Mouse (Mus musculus) stomach, postnatal 0 days (tissue): ENCODE measurements at regions not wholly inside any gene's neighbourhood (a gene's known extent, or its start where the extent isn't known, plus 50 kb on each side); places are given as distances from the start of the nearest gene placed in this dataset.
"Not testable (repeated sequence)": the region's sequence is repeated elsewhere in the genome, so short reads cannot be mapped to it uniquely, and the experiment has no call there.

ENCODE experiments used
- ATAC-seq: fragments of 200-750 bp; cut with Nextera tagmentation; 2 replicates; pipeline ENCODE4 v1.8.0; 2017; ENCODE audit not compliant: low FRiP score, low TSS enrichment
- DNase-seq: peaks from one replicate; pipeline ENCODE4 v3.0.0-alpha.2; 2016; ENCODE audit warnings: low spot score
- H3K27ac ChIP-seq: fragments of 300-500 bp; sonication (generic); replicated peaks from 2 replicates; pipeline ENCODE4 v1.5.1; 2014; ENCODE audit warnings: mild to moderate bottlenecking, control low read depth
- H3K27me3 ChIP-seq: fragments of 300-500 bp; sonication (generic); 2 replicates; pipeline ENCODE4 v1.6.1; 2014; ENCODE audit warnings: low read length; ENCODE audit not compliant: control insufficient read depth, insufficient read depth
- H3K36me3 ChIP-seq: fragments of 300-500 bp; sonication (generic); 2 replicates; pipeline ENCODE4 v1.6.1; 2014; ENCODE audit warnings: low read length, mixed read lengths; ENCODE audit not compliant: control insufficient read depth, insufficient read depth
- H3K4me1 ChIP-seq: fragments of 300-500 bp; sonication (generic); replicated peaks from 2 replicates; pipeline ENCODE4 v1.6.1; 2014; ENCODE audit warnings: antibody characterized with exemption; ENCODE audit not compliant: control insufficient read depth, insufficient read depth
- H3K4me2 ChIP-seq: fragments of 300-500 bp; sonication (generic); replicated peaks from 2 replicates; pipeline ENCODE4 v1.6.1; 2014; ENCODE audit warnings: low read depth, mild to moderate bottlenecking, control low read depth, moderate library complexity
- H3K4me3 ChIP-seq: fragments of 300-500 bp; sonication (generic); 2 replicates; pipeline ENCODE4 v1.5.1; 2014; ENCODE audit warnings: low read depth, low read length, control low read depth
- H3K9ac ChIP-seq: fragments of 300-500 bp; sonication (generic); 2 replicates; pipeline ENCODE4 v1.6.1; 2014; ENCODE audit warnings: mild to moderate bottlenecking, low read length, control low read depth, mixed read lengths
- H3K9me3 ChIP-seq: fragments of 300-500 bp; sonication (generic); 2 replicates; pipeline ENCODE4 v1.6.1; 2016; ENCODE audit warnings: low read length; ENCODE audit not compliant: control insufficient read depth
- CTCF ChIP-seq: IDR thresholded peaks from 2 replicates; pipeline ENCODE4 v1.5.1; 2016; ENCODE audit warnings: antibody characterized with exemption, low read depth, mild to moderate bottlenecking, moderate library complexity
- EP300 ChIP-seq: optimal IDR thresholded peaks from 2 replicates; pipeline ENCODE3; 2016; ENCODE audit warnings: antibody characterized with exemption
- WGBS: fragments of 180-500 bp; shearing (Covaris S2); extraction: QIAGEN DNeasy Blood & Tissue Kit; methylation state at CpG from one replicate; pipeline ENCODE4 v1.1.7; 2014; 5-methylcytosine and 5-hydroxymethylcytosine counted together

GRCm38 (mm10) chr4:3427968-3428367, 242.8 kb upstream of the Vmn1r3 start:
- no peak overlapping the region for H3K4me3 ChIP-seq
- no peak overlapping the region for H3K4me2 ChIP-seq
- no peak for DNase-seq
- no peaks in the 10 kb centered on the region for H3K9me3 ChIP-seq
- no peaks in the 10 kb centered on the region for H3K36me3 ChIP-seq
- no peaks in the 10 kb centered on the region for H3K4me1 ChIP-seq
- WGBS: 43% methylated on average over 3 of the region's 3 CpGs
- no peak for TF ChIP-seq CTCF
- TF ChIP-seq EP300: no peak
- ATAC-seq: no peak
- H3K27me3 ChIP-seq: no peaks in the 10 kb centered on the region
- H3K9ac ChIP-seq: no peak overlapping the region
- H3K27ac ChIP-seq: no peak overlapping the region

- Histone ChIP-seq H3K27me3 (no peaks in the 10 kb centered on the region), H3K4me2 (no peak overlapping the region), H3K9ac (no peak overlapping the region), H3K9me3 (no peaks in the 10 kb centered on the region), H3K4me3 (no peak overlapping the region), H3K4me1 (no peaks in the 10 kb centered on the region), H3K36me3 (no peaks in the 10 kb centered on the region), H3K27ac (no peak overlapping the region)
- no peak for TF ChIP-seq EP300
- TF ChIP-seq CTCF: peak; percentile 75
- peak; percentile 45; the same call in 1 of the 2 replicates for ATAC-seq
- DNase-seq: peak; percentile 61
- WGBS: 23% methylated on average over 3 of the region's 3 CpGs
Observed at GRCm38 (mm10) chr4:3419920-3420499, 234.9 kb upstream of the Vmn1r3 start.

GRCm38 (mm10) chr4:3416670-3417069, 231.5 kb upstream of the Vmn1r3 start:
- H3K27me3 ChIP-seq: no peaks in the 10 kb centered on the region
- ATAC-seq (no peak), DNase-seq (peak; percentile 31)
- no peaks in the 10 kb centered on the region for H3K9me3 ChIP-seq
- no peak overlapping the region for H3K4me2 ChIP-seq
- 81% methylated on average over 5 of the region's 5 CpGs for WGBS
- no peak overlapping the region for H3K9ac ChIP-seq
- TF ChIP-seq EP300 (no peak), CTCF (no peak)
- no peaks in the 10 kb centered on the region for H3K36me3 ChIP-seq
- H3K27ac ChIP-seq: no peak overlapping the region
- H3K4me3 ChIP-seq: no peak overlapping the region
- H3K4me1 ChIP-seq: no peaks in the 10 kb centered on the region

GRCm38 (mm10) chr4:3414442-3415022, 229.4 kb upstream of the Vmn1r3 start:
- ATAC-seq, H3K4me2 ChIP-seq, DNase-seq, H3K4me1 ChIP-seq, H3K27me3 ChIP-seq, H3K27ac ChIP-seq, H3K9me3 ChIP-seq, H3K36me3 ChIP-seq, H3K4me3 ChIP-seq, H3K9ac ChIP-seq: not testable (repeated sequence)
- 21% methylated on average over 1 of the region's 1 CpGs for WGBS

GRCm38 (mm10) chr4:3413493-3414441, 228.6 kb upstream of the Vmn1r3 start:
- DNase-seq (peak; percentile 15), ATAC-seq (no peak)
- Histone ChIP-seq H3K4me3 (no peak overlapping the region), H3K9ac (no peak overlapping the region), H3K36me3 (no peaks in the 10 kb centered on the region), H3K9me3 (no peaks in the 10 kb centered on the region), H3K4me2 (no peak overlapping the region), H3K27ac (no peak overlapping the region), H3K27me3 (no peaks in the 10 kb centered on the region), H3K4me1 (no peaks in the 10 kb centered on the region)
- 32% methylated on average over 15 of the region's 15 CpGs for WGBS
- TF ChIP-seq CTCF (no peak), EP300 (no peak)

- not testable (repeated sequence) for DNase-seq, H3K4me2 ChIP-seq, H3K27me3 ChIP-seq, ATAC-seq, H3K9me3 ChIP-seq, H3K9ac ChIP-seq, H3K4me3 ChIP-seq, H3K4me1 ChIP-seq, H3K27ac ChIP-seq, H3K36me3 ChIP-seq
- 51% methylated on average over 4 of the region's 4 CpGs for WGBS
Observed at GRCm38 (mm10) chr4:3412323-3412722, 227.2 kb upstream of the Vmn1r3 start.

- 37% methylated on average over 4 of the region's 4 CpGs for WGBS
- not testable (repeated sequence) for H3K4me1 ChIP-seq, H3K36me3 ChIP-seq, ATAC-seq, H3K9me3 ChIP-seq, H3K4me2 ChIP-seq, H3K4me3 ChIP-seq, H3K27me3 ChIP-seq, DNase-seq, H3K27ac ChIP-seq, H3K9ac ChIP-seq
Observed at GRCm38 (mm10) chr4:3402856-3403255, 217.7 kb upstream of the Vmn1r3 start.

- H3K9ac ChIP-seq, H3K36me3 ChIP-seq, H3K27me3 ChIP-seq, H3K4me2 ChIP-seq, DNase-seq, H3K4me3 ChIP-seq, H3K4me1 ChIP-seq, ATAC-seq, H3K9me3 ChIP-seq, H3K27ac ChIP-seq: not testable (repeated sequence)
- 80% methylated on average over 2 of the region's 2 CpGs for WGBS
Observed at GRCm38 (mm10) chr4:3401766-3402165, 216.6 kb upstream of the Vmn1r3 start.
